Mouse (Mus musculus) CD4-positive, CD25-positive, alpha-beta regulatory T cell, adult 4 months (primary cell): ENCODE measurements around the gene Prkn. TPM values are rescaled to one million over a fixed set of nuclear protein-coding genes. Genes with fewer than 3 reads are reported as not detected.

Source experiments
- ATAC-seq: one replicate; pipeline ENCODE4 v1.8.0; 2017
- polyA plus RNA-seq, 2 experiments: library from polyadenylated mRNA; unstranded; fragments of 100-300 nt; shearing (Covaris generic); gene quantifications; one replicate each; pipeline ENCODE4 v1.2.1; 2017

Gene Prkn
- polyA plus RNA-seq, 2 experiments from 2014 or later, result 0.32 TPM; not detected in 1

DNA sequence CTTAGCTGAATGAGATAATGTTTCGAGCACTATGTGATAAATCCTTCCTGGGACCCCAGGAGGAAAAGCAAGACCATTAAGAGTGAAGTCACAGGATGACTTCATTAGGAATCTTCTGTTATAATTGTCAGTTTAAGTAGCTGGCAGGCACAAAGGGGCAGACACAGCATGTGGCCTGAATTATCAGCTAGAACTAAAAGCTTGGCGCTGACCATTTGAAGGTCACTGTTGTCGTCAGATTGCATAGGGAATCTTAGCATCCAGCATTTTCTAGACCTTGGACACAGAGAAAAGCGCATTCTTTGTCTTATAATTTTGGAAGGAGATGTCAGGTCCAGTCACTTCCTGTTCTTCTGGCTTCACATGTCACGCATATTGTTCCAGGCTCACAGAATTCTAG lies 573.5 kb downstream of the Prkn start:
- ATAC-seq, result no peak

DNA sequence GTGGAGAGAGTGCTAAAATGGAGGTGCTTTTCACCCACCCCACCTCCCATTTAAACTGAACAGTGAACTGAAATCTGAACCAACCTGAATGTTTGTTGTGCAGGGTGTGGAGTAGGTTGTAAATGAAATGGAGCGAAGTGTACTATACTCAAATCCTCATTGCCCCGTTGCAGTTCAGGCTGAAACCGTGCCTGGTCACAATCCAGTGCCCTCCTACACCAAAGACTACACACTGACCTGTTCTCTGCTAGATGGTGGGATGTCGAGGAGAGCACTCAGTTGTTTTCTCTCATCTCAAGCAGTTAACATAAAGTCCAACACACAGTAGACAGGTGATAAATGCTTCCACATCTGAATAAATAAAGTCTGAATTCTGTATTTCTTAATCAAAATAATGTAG lies 574.1 kb downstream of the Prkn start:
- no peak for ATAC-seq

GRCm38 (mm10) chr17:11417150-11417549 lies 577.0 kb downstream of the Prkn start:
- ATAC-seq, result no peak

DNA sequence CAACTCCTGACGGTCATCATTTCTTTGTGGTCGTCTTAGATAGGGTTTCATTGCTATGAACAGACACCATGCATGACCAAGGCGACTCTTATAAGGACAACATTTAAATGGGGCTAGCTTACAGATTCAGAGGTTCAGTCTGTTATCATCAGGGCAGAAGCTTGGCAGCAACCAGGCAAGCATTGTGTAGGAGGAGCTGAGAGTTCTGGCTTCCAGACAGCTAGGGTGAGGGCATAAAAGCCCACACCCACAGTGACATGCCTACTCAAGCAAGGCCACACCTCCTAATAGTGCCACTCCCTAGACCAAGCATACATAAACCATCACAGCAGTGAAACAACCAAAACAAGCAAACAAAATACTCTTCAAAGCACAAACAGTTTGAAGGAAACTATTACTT lies 579.3 kb downstream of the Prkn start:
- no peak for ATAC-seq

- no peak for ATAC-seq
Observed at GRCm38 (mm10) chr17:11420839-11421238, 580.7 kb downstream of the Prkn start.

DNA sequence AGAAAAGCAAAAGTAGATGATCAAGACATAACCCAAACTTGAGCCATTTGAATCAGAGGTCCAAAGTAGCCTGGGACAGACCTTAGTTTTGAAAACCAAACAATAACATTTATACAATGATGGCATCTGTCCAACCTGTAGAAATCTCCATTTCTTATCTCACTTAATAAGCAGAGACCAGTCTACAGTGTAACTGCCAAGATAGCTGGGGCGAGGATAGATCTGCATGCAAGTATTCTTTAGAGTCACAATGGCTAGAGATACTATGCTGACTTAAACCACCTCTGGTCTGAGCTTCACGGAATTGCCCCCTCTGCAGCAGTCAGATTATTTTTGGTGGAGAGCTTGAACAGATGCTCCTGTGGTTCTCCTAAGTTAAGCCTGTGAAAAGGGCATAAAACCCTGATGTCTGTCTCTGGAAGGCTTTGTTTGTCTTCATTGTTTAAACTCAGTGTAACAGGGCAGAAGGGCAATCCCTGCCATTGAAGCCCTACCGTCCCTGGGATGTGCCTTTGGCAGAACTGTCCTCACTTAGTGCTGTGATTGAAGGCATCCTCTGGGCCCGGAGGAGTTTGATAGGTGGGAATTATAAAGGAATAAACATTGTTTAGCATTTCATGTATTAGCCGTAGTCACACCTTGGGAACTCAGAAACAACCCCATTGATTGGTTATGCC lies 581.2 kb downstream of the Prkn start:
- ATAC-seq, result no peak

DNA sequence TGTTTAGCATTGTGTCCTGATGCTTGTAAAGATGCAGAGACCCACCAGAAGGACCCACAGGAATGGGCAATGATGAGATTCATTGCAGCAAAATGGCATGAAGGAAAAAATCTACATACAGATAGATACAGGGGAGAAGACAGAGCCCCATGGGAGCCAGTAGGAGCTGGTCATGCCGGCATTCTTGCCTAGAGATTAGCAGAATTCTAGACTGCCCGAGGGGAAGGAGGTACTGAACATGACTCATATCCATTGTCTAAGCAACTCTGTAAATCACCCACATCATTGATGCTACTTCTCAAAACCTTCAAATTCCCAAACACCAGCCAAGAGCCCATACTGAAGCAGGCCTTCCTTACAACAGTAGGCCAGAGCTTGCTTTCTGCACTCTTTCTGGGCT lies 591.1 kb downstream of the Prkn start:
- no peak for ATAC-seq

DNA sequence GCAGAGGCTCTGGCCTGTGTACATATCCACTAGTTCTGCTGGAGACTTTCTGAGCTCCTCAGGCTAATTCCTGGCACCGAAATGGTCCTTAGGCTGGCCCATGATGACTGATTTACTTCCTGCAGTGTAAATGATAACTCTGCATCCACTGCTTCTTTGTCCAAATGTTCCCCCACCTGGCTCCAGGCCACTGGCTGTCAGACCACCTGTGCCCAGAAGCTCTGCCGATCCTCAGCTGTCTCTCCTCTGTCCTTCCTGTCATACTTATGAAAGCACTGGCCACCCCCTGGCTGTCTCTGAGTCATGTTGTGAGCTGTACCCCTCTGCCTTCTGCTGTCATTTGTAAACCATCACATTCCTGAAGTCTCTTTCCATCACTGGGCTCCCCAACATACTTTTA lies 592.4 kb downstream of the Prkn start:
- ATAC-seq, result no peak

GRCm38 (mm10) chr17:11462721-11463120 lies 622.5 kb downstream of the Prkn start:
- no peak for ATAC-seq

DNA sequence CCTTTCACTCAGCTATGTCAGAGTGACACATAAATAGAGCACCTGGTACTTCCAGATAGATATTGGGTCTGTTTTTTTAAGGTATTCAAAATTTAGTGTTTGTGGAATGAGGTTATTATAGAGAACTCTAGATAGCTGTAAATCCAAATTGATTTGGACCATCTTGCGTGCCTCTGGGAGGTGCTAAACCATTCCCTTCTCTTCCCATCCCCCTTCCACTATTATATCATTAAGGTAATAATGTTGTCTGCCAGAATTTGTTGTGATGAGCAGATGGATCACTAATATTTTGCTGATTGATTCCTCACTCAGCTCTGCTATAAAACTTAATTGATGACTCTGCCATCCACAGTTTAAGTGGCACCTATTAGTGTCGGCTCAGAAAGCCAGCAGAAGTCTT lies 625.9 kb downstream of the Prkn start:
- ATAC-seq, result no peak

- no peak for ATAC-seq
Observed at GRCm38 (mm10) chr17:11468624-11469023, 628.4 kb downstream of the Prkn start.

GRCm38 (mm10) chr17:11483032-11483431 lies 642.8 kb downstream of the Prkn start:
- no peak for ATAC-seq

DNA sequence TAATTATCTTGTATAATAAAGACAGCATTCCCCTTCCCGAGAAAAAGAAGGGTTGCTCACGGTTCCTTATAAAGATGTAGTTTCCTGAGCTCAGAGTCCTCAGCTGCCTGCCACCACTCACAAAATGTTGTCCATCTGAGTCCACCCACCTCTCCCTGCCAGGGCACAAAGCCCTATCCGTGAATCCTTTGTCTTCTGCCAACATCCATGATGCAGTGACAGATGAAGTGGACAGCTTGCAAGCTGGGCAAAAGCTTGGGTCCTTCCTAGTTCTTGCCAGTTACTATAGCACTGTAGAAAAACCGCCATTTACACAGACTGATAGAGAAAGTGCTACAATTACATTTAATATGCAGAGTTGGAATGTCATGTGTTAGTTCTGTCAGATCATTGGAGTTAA lies 649.9 kb downstream of the Prkn start:
- ATAC-seq, result no peak

DNA sequence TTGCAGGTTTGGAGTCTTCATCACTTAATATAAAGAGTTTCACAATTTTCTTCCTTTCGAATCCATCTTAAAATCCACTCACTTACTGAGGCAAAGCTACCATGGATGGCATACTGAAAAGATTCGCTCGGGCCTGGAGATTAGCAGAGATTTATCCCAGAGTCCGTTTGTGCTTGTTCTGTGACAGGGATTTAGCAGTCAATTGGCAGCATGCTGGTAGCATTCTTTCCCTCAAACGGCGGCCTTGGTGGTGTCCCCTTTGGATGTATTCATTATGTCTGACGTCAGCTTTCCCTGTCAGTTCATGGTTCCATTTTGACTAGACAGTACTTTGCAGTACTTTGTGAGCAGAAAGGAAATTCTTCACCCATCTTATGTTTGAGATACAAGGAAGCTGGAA lies 662.4 kb downstream of the Prkn start:
- ATAC-seq, result no peak

- no peak for ATAC-seq
Observed at GRCm38 (mm10) chr17:11504496-11504895, 664.3 kb downstream of the Prkn start.

DNA sequence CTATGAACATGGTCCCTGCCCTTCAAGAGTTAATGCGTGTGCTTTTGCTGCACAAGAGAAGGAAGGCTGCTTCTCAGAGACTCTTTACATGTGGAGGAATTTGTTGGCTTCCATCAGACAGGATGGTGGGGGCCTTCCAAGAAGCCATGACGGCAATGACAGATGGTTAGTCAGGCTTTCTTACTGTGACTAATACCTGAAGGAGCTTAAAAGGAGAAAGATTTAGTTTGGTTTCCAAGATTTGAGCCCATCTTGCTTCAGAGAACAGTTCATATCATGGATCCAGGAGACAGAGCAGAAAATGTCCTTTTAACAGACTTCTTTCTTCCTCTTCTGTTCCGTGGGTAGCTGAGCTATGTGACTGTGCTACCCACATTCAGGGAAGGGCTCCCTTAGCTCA lies 666.9 kb downstream of the Prkn start:
- no peak for ATAC-seq

GRCm38 (mm10) chr17:11510081-11510480 lies 669.9 kb downstream of the Prkn start:
- ATAC-seq, result no peak

- ATAC-seq, result no peak
Observed at GRCm38 (mm10) chr17:11514032-11514761, 674.0 kb downstream of the Prkn start.

GRCm38 (mm10) chr17:11515619-11516018 lies 675.4 kb downstream of the Prkn start:
- no peak for ATAC-seq

- no peak for ATAC-seq
Observed at GRCm38 (mm10) chr17:11516165-11516564, 676.0 kb downstream of the Prkn start.

GRCm38 (mm10) chr17:11532066-11532465 lies 691.9 kb downstream of the Prkn start:
- no peak for ATAC-seq

- no peak for ATAC-seq
Observed at GRCm38 (mm10) chr17:11532748-11533147, 692.6 kb downstream of the Prkn start.

DNA sequence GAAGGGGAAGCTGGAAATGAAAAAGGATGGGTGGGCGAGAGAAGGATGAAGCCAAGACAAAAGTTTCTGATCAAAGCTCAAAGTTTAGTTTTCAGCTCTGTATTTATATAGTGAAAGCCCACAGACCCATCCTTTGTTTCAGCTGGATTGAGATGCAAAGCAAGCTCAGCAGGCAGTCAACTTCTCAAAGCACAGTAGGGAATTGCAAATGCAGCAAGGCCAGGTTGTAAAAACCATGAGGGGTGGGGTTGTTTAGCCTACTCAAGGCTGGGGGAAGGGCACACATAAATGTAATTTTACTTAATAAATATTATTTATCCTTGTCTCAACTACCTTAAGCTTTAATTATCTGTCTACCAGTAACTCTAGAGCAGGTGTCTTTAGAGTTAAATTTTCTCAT lies 693.7 kb downstream of the Prkn start:
- ATAC-seq, result no peak

DNA sequence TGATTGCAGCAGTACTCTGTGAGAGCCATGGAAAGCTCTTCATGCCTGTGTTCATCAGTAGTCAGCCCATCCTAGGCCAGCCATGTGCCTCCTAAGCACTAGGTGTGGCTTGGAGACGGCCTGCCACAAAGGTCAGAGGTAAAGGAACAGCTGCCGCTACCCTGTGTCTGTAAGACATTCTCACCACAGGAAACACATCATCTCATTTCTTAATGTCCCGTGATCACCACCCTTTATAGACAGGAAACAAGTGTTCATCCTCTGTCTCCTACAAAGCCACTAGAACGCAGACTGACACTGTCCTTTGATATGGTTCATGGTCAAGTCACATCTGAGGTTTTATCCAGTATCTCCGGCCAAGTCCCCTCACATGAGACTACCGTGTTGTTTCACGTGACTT lies 698.6 kb downstream of the Prkn start:
- no peak for ATAC-seq
